Mouse (Mus musculus) liver, postnatal 0 days (tissue): Measurements from ENCODE around the gene Ctcf.

Experiments used
- CTCF ChIP-seq: sonication (generic); IDR thresholded peaks from 2 replicates; pipeline ENCODE4 v1.5.1; 2016; ENCODE audit warnings: antibody characterized with exemption, low read depth
- EP300 ChIP-seq: IDR thresholded peaks from 2 replicates; pipeline ENCODE4 v1.6.1; 2016; ENCODE audit warnings: antibody characterized with exemption, low read depth, mild to moderate bottlenecking

DNA sequence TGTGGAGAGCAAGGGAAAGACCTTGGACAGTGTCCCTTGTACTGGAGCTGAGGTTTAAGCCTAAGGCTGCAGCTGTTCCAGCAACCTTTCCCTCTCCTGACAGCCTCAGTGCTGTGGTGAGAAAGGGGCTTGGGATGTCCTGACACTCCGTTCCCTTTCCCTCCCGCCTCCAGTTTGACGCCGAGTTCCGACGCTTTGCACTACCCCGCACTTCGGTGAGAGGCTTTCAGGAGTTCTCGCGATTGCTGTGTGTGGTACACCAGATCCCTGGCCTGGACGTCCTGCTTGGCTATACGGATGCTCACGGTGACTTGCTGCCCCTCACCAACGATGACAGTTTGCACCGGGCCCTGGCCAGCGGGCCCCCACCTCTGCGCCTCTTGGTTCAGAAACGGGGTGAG lies 65.6 kb downstream of the Ctcf start:
- TF ChIP-seq CTCF (no peak), EP300 (no peak)
